Mouse (Mus musculus) retina, embryonic 14.5 days (tissue): ENCODE measurements at regions not wholly inside any gene's neighbourhood (a gene's known extent, or its start where the extent isn't known, plus 50 kb on each side); places are given as distances from the start of the nearest gene placed in this dataset.

ENCODE experiments used
- DNase-seq: peaks from one replicate; pipeline ENCODE4 v3.0.0-alpha.2; 2015; ENCODE audit warnings: low spot score

- peak; percentile 9 for DNase-seq
Measured at GRCm38 (mm10) chr9:111838069-111838820, 148.1 kb upstream of the Stac start.

GRCm38 (mm10) chr9:111822094-111822493 is 131.9 kb upstream of the Stac start:
- no peak for DNase-seq

GRCm38 (mm10) chr9:111817461-111817860 is 127.3 kb upstream of the Stac start:
- no peak for DNase-seq

- DNase-seq: no peak
Measured at GRCm38 (mm10) chr9:111804931-111805330, 114.8 kb upstream of the Stac start.

- DNase-seq: no peak
Measured at GRCm38 (mm10) chr9:111801381-111801780, 111.2 kb upstream of the Stac start.

GRCm38 (mm10) chr9:111800869-111801268 is 110.7 kb upstream of the Stac start:
- DNase-seq: no peak

- DNase-seq: no peak
Measured at GRCm38 (mm10) chr9:111778981-111779380, 88.8 kb upstream of the Stac start.

GRCm38 (mm10) chr9:111777433-111778135 is 87.4 kb upstream of the Stac start:
- peak; percentile 40 for DNase-seq

GRCm38 (mm10) chr9:111774229-111774628 is 84.1 kb upstream of the Stac start:
- no peak for DNase-seq

- no peak for DNase-seq
Measured at GRCm38 (mm10) chr9:111762653-111763468, 72.7 kb upstream of the Stac start.

- no peak for DNase-seq
Measured at GRCm38 (mm10) chr9:111755235-111755634, 65.1 kb upstream of the Stac start.

GRCm38 (mm10) chr9:111746151-111746550 is 56.0 kb upstream of the Stac start:
- no peak for DNase-seq

- DNase-seq: no peak
Measured at GRCm38 (mm10) chr9:111745206-111745605, 55.1 kb upstream of the Stac start.
